Mouse (Mus musculus) G1E (cell line): ENCODE data around the gene Pp2d1.

Experiments
- CTCF ChIP-seq: IDR thresholded peaks from 2 replicates; pipeline ENCODE4 v1.5.1; 2012; ENCODE audit warnings: low read depth, low read length, inconsistent platforms, mixed read lengths
- GATA1 ChIP-seq: IDR thresholded peaks from 2 replicates; pipeline ENCODE4 v1.6.1; 2012; ENCODE audit warnings: borderline replicate concordance, low read length, inconsistent platforms, mixed read lengths

DNA sequence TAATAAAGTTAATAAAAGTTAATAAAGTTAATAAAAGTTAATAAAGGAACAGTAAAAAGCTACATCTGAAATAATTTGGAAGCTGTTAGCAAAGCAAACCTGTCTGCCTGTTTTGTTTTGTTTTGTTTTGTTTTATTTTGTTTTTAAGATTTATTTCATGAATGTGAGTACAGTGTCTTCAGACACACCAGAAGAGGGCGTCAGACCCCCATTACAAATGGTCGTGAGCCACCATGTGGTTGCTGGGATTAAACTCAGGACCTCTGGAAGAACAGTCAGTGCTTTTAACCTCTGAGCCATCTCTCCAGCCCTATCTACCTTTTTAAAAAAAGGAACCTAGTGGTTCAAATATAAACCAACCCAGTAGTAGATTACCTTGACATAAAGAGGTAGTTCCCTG, 8.1 kb downstream of the Pp2d1 start:
- TF ChIP-seq GATA1 = no peak
- TF ChIP-seq CTCF = no peak
